Mouse (Mus musculus) left cerebral cortex, postnatal 25 days (tissue): Measurements from ENCODE around the gene Mybph. TPM values are rescaled to one million over a fixed set of nuclear protein-coding genes. Genes with fewer than 3 reads are reported as not detected.

Source experiments
- DNase-seq, 2 experiments: peaks; one replicate each; pipeline ENCODE4 v3.0.0; 2022; ENCODE audit warnings: low spot score in 2 of 2, mixed read lengths in 1 of 2
- intact Hi-C: fragments of 180-260 bp; cut with DNase I; formaldehyde crosslinking; loops from one replicate; pipeline ENCODE4 v1.15.1; 2025
- total RNA-seq, 2 experiments: library from RNA; stranded (reverse); gene quantifications; 2 replicates each; pipeline ENCODE4 v1.2.3; 2021

The Mybph gene
- total RNA-seq, 2 experiments from 2014 or later = 0.25 TPM; not detected in 1

- intact Hi-C loops = loop anchor here (2.0 kb wide), 1 partner anchor 33 kb away; the partner anchor contains the start of gene Adora1
- no peak for DNase-seq
Observed at GRCm38 (mm10) chr1:134201751-134202420, 8.6 kb downstream of the Mybph start.

DNA sequence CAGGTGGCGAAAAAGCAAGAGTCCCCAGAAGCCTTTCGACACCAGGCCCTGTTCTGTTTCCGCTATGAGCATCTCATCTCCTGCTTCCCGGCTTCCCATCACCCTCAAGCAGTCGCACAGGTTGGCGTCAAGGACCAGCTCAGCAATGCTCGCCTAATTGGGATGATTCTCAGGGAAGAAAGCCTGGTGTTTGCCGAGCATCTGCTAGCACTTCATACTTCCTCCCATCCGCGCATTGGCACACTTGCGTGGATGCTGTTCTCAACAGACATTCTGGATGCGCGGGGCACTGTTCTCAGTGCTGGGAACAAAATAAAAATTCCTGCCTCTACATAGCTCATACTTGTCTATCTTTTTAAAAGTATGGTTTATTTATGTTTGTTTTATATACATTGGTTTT, 11.0 kb downstream of the Mybph start:
- DNase-seq = peak; percentile 54 to 88
- intact Hi-C loops = no loop called here

DNA sequence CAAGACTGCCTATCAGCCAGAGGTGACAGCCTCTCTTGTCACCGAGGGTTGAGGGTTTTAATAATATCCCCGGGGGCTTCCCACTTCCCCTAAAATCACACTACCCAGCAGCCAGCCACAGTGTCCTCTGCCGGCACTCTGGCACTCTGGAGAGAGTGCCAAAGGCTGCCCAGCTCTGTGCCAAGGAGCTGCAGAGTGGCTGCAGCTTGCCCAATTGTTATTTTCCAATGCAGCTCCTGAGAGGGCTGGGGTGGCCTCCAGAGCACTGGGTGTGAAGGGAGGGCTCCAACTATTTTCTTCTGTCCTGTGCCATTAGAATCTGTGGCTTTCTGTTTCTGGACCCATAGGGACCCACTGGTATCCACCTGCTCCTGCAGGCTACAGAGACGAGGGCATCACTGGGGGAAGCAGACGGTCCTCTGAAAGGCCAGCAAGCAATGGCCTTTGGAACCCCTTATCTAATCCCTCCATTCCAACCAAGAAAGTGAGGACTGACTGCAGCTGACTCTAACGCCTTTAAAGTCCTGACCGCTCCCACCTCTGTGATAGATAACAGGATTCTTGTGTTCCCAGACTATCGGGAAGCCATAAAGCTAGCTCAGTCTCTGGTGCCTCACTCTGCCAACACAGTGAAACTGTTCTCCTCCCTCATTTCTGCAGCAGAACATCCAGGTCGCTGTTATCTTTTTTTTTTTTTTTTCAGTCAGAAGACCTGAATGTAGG, 12.2 kb downstream of the Mybph start:
- intact Hi-C loops = no loop called here
- no peak for DNase-seq

- intact Hi-C loops = no loop called here
- no peak for DNase-seq
Observed at GRCm38 (mm10) chr1:134206085-134206484, 12.8 kb downstream of the Mybph start.

- intact Hi-C loops = no loop called here
- no peak for DNase-seq
Observed at GRCm38 (mm10) chr1:134210179-134210755, 17.0 kb downstream of the Mybph start.

- intact Hi-C loops = no loop called here
- DNase-seq = no peak
Observed at GRCm38 (mm10) chr1:134211043-134211442, 17.8 kb downstream of the Mybph start.

- intact Hi-C loops = no loop called here
- DNase-seq = no peak
Observed at GRCm38 (mm10) chr1:134211631-134212030, 18.4 kb downstream of the Mybph start.

GRCm38 (mm10) chr1:134212351-134212750, 19.1 kb downstream of the Mybph start:
- intact Hi-C loops = no loop called here
- DNase-seq = no peak

DNA sequence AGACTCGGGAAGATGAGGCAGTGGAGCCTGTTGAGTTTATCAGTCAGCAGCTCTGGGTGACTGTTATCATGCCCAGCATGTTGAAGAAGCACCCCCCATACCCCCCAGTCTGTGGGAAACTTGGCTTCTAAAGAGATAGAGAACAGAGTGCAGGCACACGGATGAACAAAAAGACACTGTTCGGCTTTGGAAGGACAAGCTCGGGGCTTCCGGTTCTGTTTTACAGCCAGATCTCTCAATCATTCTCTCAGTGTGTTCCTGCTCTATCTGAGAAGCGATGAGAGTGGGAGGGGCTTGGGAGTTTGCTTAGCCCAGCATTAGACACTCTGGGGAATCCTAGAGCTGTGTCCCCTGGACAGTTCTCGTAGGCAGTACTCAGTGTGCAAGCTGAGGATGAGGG, 20.2 kb downstream of the Mybph start:
- intact Hi-C loops = no loop called here
- no peak for DNase-seq

GRCm38 (mm10) chr1:134215059-134215458, 21.8 kb downstream of the Mybph start:
- intact Hi-C loops = no loop called here

DNA sequence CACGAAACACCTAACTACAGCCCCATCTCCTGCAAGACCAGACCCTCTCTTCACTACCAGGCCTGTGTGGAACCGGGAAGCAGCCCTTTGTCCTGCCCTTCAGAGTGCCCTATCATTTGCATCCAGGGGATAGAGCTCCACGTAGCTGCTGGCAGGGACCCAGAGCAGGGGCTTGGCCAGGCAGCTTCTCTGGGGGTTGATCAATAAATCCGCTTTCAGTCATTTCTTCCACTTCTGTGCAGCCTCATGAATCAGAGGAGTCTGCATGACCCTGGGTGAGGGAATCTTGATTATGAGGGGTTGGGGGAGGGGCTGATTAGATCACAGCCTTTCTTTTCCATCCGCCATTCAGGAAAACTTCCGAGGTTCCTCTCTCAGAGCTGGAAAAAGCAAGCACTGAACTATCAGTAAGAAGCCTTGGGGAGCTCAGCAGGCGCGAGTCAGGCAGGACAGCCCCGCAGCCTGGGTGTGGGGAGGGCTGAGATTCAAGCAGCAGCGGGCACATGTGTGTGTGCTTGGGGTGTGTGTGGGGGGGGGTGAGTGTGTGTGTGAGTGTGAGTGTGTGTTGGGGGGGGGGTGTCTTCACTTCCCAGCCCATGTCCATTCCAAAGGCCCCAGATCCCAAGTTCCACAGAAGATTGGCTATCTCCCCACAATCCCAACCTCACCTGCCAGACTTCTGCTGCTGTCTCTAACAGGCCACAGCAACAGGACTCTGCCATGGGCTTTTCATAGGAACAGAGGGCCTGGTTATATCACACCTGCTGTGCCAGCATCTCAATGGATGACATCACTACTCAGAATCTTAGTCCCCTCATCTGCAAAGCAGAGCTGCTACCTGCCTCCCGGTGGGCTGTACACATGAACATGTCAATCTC, 22.7 kb downstream of the Mybph start:
- DNase-seq = no peak
- intact Hi-C loops = no loop called here

More at GRCm38 (mm10) chr1:134215059-134215458, 21.8 kb downstream of the Mybph start:
- DNase-seq = no peak

DNA sequence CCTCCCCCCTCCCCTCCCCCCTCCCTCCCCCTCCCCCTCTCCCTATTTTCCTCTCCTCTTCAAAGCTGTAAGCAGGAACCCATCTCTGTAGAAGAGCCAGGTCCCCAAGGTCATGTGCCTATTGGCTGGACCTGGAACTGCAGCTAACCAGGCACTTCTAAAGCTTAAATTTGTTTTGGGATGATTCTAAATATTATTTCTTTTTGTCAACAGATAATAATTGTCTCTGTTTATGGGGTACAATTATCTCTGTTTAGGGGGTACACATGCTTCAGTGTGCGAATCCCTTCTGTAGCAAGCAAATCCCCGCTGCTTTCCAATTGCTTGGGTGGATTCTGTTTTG, 23.4 kb downstream of the Mybph start:
- no peak for DNase-seq
- intact Hi-C loops = no loop called here

DNA sequence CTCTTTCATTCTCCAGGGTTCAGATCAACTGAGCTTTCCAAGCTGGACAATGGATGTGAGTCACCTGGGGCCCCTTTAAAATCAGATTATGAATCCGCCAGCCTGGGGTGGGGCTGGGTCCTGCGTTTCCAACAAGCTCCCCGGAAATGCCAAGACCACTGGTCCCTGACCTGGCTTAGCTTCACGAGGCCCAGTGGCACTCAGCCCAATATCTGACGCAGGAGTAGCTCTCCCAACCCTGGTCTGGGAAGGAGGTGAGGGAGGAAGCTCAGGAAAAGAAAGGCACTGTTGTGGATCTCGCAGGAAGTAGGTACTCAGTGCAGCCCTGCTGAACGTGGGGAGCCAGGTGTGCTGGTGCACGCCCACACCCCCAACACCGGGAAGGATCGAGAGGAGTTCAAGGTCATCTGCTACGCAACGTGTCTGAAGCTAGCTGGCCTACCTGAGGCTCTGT, 23.8 kb downstream of the Mybph start:
- DNase-seq = no peak
- intact Hi-C loops = no loop called here

DNA sequence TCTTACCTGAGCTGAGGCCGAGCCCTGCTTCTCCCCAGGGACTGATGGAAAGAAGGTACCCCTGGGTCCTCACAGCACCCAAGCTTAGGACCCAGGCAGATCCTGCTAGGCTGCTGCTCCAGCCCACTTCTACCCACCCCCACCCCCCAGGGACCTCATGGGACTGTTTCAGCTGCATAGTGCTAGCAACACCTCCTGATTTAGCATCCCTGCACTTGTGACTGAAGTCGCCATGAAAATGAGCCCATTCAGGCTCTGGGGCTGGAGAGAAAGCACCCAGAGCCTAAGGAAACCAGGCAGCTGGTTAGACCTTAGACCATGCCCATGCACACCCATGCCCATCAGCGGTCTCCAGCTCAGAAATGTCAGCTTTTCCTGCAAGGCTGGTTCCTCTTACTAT, 24.7 kb downstream of the Mybph start:
- DNase-seq = no peak
- intact Hi-C loops = no loop called here

DNA sequence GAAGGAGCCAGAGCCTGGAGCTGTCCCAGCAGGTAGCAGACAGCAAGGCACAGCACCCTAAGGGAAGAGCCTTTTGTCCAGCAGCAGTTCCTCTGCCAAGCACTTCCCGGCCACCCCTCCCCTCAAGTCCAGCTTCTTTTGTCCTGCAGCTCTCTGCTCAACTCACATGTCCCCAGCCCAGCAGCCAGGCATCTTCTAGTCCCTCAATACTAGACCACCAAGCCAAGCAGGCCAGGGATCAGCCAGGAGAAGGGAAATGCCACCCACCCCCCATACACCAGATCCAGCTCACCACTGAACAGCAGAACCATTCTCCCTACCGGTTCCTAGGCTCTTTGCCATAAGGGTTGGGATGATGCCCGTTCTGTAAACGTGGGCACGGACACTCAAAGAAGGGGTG, 26.4 kb downstream of the Mybph start:
- no peak for DNase-seq
- intact Hi-C loops = no loop called here

DNA sequence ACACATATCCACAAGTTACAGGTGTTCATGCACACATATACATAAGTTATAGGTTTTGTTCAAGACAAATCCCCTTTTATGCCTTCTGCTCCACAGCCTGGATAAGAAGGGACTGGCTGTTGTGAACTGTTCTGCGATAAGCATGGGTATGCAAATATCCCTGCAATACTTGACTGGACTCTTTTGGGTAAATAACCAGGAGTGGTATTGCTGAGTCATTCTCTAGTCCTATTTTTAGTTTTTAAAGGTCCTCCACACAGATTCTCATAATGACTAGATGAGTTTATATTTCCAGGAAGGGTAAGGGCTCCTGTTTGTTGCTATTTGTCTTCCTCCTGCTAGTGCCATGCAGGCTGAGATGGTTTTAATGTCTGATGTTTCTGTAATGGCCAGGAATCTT, 27.9 kb downstream of the Mybph start:
- no peak for DNase-seq
- intact Hi-C loops = no loop called here

- intact Hi-C loops = no loop called here
- DNase-seq = no peak
Observed at GRCm38 (mm10) chr1:134222122-134223055, 29.1 kb downstream of the Mybph start.

- intact Hi-C loops = no loop called here
Observed at GRCm38 (mm10) chr1:134224649-134225227, 31.5 kb downstream of the Mybph start.

GRCm38 (mm10) chr1:134225375-134225774, 32.1 kb downstream of the Mybph start:
- intact Hi-C loops = no loop called here
- no peak for DNase-seq

More at GRCm38 (mm10) chr1:134224649-134225227, 31.5 kb downstream of the Mybph start:
- no peak for DNase-seq
